Mouse (Mus musculus) spleen, adult 2 months (tissue): ENCODE data around the gene Neurl4. TPM values are rescaled to one million over a fixed set of nuclear protein-coding genes. Genes with fewer than 3 reads are reported as not detected.

Experiments
- DNase-seq, 2 experiments: peaks; one replicate each; pipeline versions ENCODE4 v3.0.0 to v3.0.0-alpha.2; 2012 to 2021; ENCODE audit warnings: low spot score in 2 of 2, low read depth in 1 of 2
- H3K27ac ChIP-seq: fragments of 200-500 bp; 2 replicates; pipeline ENCODE4 v1.5.1; 2012; ENCODE audit warnings: low read length, inconsistent platforms; ENCODE audit not compliant: insufficient read depth
- H3K27me3 ChIP-seq: fragments of 200-500 bp; 2 replicates; pipeline ENCODE4 v1.6.1; 2012; ENCODE audit warnings: mild to moderate bottlenecking, moderate library complexity, low read length, inconsistent platforms; ENCODE audit not compliant: control insufficient read depth, insufficient read depth
- H3K36me3 ChIP-seq: fragments of 200-500 bp; 2 replicates; pipeline ENCODE4 v1.6.1; 2012; ENCODE audit warnings: mild to moderate bottlenecking, low read length, inconsistent platforms; ENCODE audit not compliant: control insufficient read depth, insufficient read depth
- H3K4me1 ChIP-seq: fragments of 200-500 bp; 2 replicates; pipeline ENCODE4 v1.6.1; 2011; ENCODE audit warnings: inconsistent platforms; ENCODE audit not compliant: control insufficient read depth, insufficient read depth, insufficient read length
- H3K4me3 ChIP-seq: fragments of 200-500 bp; 2 replicates; pipeline ENCODE4 v1.5.1; 2011; ENCODE audit warnings: mild to moderate bottlenecking, inconsistent platforms; ENCODE audit not compliant: insufficient read depth, insufficient read length; ENCODE audit errors: extremely low read depth
- CTCF ChIP-seq: fragments of 200-500 bp; IDR thresholded peaks from 2 replicates; pipeline ENCODE4 v1.5.1; 2011; ENCODE audit warnings: mild to moderate bottlenecking, inconsistent platforms; ENCODE audit not compliant: insufficient read depth, insufficient read length, insufficient replicate concordance; ENCODE audit errors: extremely low read depth
- POLR2A ChIP-seq: fragments of 200-500 bp; IDR thresholded peaks from 2 replicates; pipeline ENCODE4 v1.6.1; 2011; ENCODE audit warnings: low read depth, low read length, inconsistent platforms
- WGBS: fragments of 180-500 bp; shearing (Covaris S2); methylation state at CpG from one replicate; pipeline ENCODE4 v1.1.7; 2018; 5-methylcytosine and 5-hydroxymethylcytosine counted together
- polyA plus RNA-seq: library from polyadenylated mRNA; depleted of rRNA; stranded (reverse); fragments of >200 nt; gene quantifications from 2 replicates; pipeline ENCODE4 v1.2.3, GENCODE M21; 2012

Gene Neurl4
- polyA plus RNA-seq, 1 experiment: 43.3 TPM

GRCm38 (mm10) chr11:69904311-69904710, 3.4 kb downstream of the Neurl4 start:
- Histone ChIP-seq H3K27me3 (no peaks in the 10 kb centered on the region), H3K4me1 (peaks cover 2% of the 10 kb centered on the region; the same call in 1 of the 2 replicates), H3K27ac (no peak overlapping the region), H3K4me3 (no peak overlapping the region), H3K36me3 (peaks cover 41% of the 10 kb centered on the region)
- DNase-seq: no peak
- WGBS: 92% methylated on average over 9 of the region's 9 CpGs
- no peak for TF ChIP-seq CTCF

GRCm38 (mm10) chr11:69908645-69909044, 7.8 kb downstream of the Neurl4 start:
- peaks cover 4% of the 10 kb centered on the region; the same call in 1 of the 2 replicates for H3K4me1 ChIP-seq
- no peak overlapping the region for H3K4me3 ChIP-seq
- H3K27me3 ChIP-seq: no peaks in the 10 kb centered on the region
- DNase-seq: no peak
- 94% methylated on average over 11 of the region's 11 CpGs for WGBS
- peaks cover 56% of the 10 kb centered on the region for H3K36me3 ChIP-seq
- no peak overlapping the region for H3K27ac ChIP-seq
- no peak for TF ChIP-seq POLR2A
- no peak for TF ChIP-seq CTCF

- 94% methylated on average over 5 of the region's 5 CpGs for WGBS
- DNase-seq: no peak
- H3K27ac ChIP-seq: no peak overlapping the region
- TF ChIP-seq CTCF: no peak
- TF ChIP-seq POLR2A: no peak
- H3K36me3 ChIP-seq: peaks cover 51% of the 10 kb centered on the region
- H3K4me3 ChIP-seq: no peak overlapping the region
- H3K27me3 ChIP-seq: no peaks in the 10 kb centered on the region
- H3K4me1 ChIP-seq: peaks cover 4% of the 10 kb centered on the region; the same call in 1 of the 2 replicates
Measured at GRCm38 (mm10) chr11:69909174-69909573, 8.3 kb downstream of the Neurl4 start.

GRCm38 (mm10) chr11:69910177-69910576, 9.3 kb downstream of the Neurl4 start:
- DNase-seq: no peak
- H3K27me3 ChIP-seq: no peaks in the 10 kb centered on the region
- peaks cover 50% of the 10 kb centered on the region for H3K36me3 ChIP-seq
- H3K4me1 ChIP-seq: peaks cover 8% of the 10 kb centered on the region
- TF ChIP-seq POLR2A (no peak), CTCF (no peak)
- no peak overlapping the region for H3K27ac ChIP-seq
- 91% methylated on average over 8 of the region's 8 CpGs for WGBS
- no peak overlapping the region for H3K4me3 ChIP-seq

GRCm38 (mm10) chr11:69910781-69911560, 10.1 kb downstream of the Neurl4 start:
- peaks cover 53% of the 10 kb centered on the region for H3K36me3 ChIP-seq
- 94% methylated on average over 17 of the region's 17 CpGs for WGBS
- no peak for DNase-seq
- no peak for TF ChIP-seq CTCF
- TF ChIP-seq POLR2A: no peak
- H3K4me1 ChIP-seq: peaks cover 8% of the 10 kb centered on the region
- no peak overlapping the region for H3K4me3 ChIP-seq
- H3K27ac ChIP-seq: no peak overlapping the region
- no peaks in the 10 kb centered on the region for H3K27me3 ChIP-seq

- Histone ChIP-seq H3K4me1 (peaks cover 8% of the 10 kb centered on the region), H3K27ac (no peak overlapping the region), H3K27me3 (no peaks in the 10 kb centered on the region), H3K4me3 (no peak overlapping the region), H3K36me3 (peaks cover 50% of the 10 kb centered on the region)
- no peak for DNase-seq
- no peak for TF ChIP-seq CTCF
- TF ChIP-seq POLR2A: no peak
- 89% methylated on average over 6 of the region's 6 CpGs for WGBS
Measured at GRCm38 (mm10) chr11:69911701-69912100, 10.8 kb downstream of the Neurl4 start.
